Mouse (Mus musculus) layer of hippocampus, postnatal 36 days (tissue): ENCODE data around the gene Gm49393. TPM values are rescaled to one million over a fixed set of nuclear protein-coding genes. Genes with fewer than 3 reads are reported as not detected.

Experiments used
- total RNA-seq, 2 experiments: library from RNA; stranded (reverse); gene quantifications; 2 replicates each; pipeline ENCODE4 v1.2.3; 2021

Gene Gm49393
- total RNA-seq, 2 experiments from 2014 or later: not detected

Other genes starting within 250 kb of the Gm49393 start
- gene BC051665, start 149.2 kb downstream of the Gm49393 start, total RNA-seq: not detected
- not detected for gene Ctsll3, start 132.7 kb downstream of the Gm49393 start, total RNA-seq
- not detected for gene 4930486L24Rik, start 71.1 kb downstream of the Gm49393 start, total RNA-seq
- gene Gm49392, start 38.7 kb downstream of the Gm49393 start, total RNA-seq: not detected
- gene Ctla2b, start 38.1 kb downstream of the Gm49393 start, total RNA-seq: 1 to 10 TPM; 1.1 to 3.7 TPM
- gene Tpbpb, start 30.7 kb downstream of the Gm49393 start, total RNA-seq: not detected
- gene Gm49391, start 981 bp upstream of the Gm49393 start, total RNA-seq: not detected
- 10 to 100 TPM; 14.9 to 19.0 TPM for gene Ctla2a, start 1.0 kb upstream of the Gm49393 start, total RNA-seq
- not detected for gene Tpbpa, start 6.4 kb upstream of the Gm49393 start, total RNA-seq
- gene Ctsj, start 70.4 kb upstream of the Gm49393 start, total RNA-seq: not detected
- not detected for gene Ctsq, start 105.0 kb upstream of the Gm49393 start, total RNA-seq
- gene Ctsr, start 228.7 kb upstream of the Gm49393 start, total RNA-seq: not detected